Mouse (Mus musculus): ENCODE results near the gene Tmem253. TPM values are rescaled to one million over a fixed set of nuclear protein-coding genes. Genes with fewer than 3 reads are reported as not detected.

Gene Tmem253
- polyA plus RNA-seq (2015; fragmentation: Nextera tagmentation; extraction: Ambion mirVana) = 0.28 and 0.64 TPM in 2 replicates

DNA sequence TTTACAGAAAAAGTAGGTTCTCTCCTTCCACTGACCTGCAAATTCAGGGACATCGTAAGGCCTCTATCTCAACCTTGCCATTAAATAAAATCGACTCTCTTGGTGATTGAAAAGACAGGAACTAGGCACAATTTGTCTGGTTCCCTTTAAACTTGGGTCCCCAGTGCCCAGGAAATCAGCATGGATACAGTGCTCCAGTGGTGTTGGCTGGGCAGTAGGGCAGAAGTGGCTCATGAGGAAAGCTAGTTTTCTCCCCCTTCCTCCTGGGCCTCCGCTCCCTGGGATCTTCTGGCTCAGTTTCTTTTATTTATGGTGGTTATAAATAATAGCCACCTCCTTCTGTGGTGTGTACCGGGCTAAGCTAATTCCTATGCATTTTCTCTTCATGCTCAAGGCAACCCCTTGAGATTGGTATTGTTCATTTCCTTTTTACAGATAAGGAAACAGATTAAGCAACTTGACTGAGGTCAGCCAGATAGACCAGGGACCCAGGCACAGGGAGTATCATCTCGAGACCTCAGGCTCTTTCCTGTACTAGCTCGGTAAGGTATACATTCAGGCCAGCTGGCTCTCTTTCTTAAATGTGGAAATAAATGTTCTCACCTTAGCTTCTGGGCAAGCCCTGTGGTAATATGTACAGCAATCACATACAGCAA lies at the start of gene Tmem253:
Gene Tmem253 (plus strand): TSS at position 214 of the 656 bp plus-strand sequence.
- peaks cover 58% of the 10 kb centered on the region for H3K4me1 ChIP-seq
- WGBS = 28% methylated on average over 6 of the region's 6 CpGs

DNA sequence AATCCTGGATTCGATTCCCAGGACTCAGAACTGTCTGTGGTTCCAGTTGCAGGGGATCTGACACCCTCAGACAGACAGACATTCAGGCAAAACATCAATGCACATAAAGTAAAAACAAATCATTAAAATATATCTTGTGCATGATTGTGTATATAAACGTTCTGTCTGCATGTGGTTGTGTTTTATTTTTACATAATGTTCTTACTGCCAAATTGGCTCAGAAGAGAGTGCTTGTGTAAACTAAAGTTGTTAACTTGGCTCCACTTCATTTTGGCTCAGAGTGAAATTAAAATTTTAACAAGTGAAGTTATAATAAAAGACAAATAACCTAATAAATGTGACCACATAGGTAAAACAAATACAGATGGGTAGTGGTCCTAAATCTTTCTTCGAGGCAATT lies 48.1 kb upstream of the Tmem253 start:
- no peak overlapping the region for H3K9ac ChIP-seq (replicated peaks)
- WGBS = 81% methylated on average over 3 of the region's 3 CpGs

More for the DNA sequence above, at the start of gene Tmem253:
- H3K9ac ChIP-seq (replicated peaks) = peak within 1 kb of the TSS; percentile 64
- peak within 1 kb of the TSS; percentile 95 for H3K27ac ChIP-seq (replicated peaks)
- H3K9me3 ChIP-seq = no peaks in the 10 kb centered on the region
- no peak for ATAC-seq (replicated peaks)
- H3K27me3 ChIP-seq = no peaks in the 10 kb centered on the region
- peak within 1 kb of the TSS; percentile 67 for H3K4me3 ChIP-seq
- H3K4me2 ChIP-seq (replicated peaks) = peak within 1 kb of the TSS; percentile 46
- no peaks in the 10 kb centered on the region for H3K36me3 ChIP-seq

GRCm38 (mm10) chr14:51979252-51979651 lies 36.2 kb upstream of the Tmem253 start:
- H3K27ac ChIP-seq (replicated peaks) = no peak overlapping the region
- H3K4me1 ChIP-seq = peaks cover 8% of the 10 kb centered on the region
- no peak overlapping the region for H3K4me2 ChIP-seq (replicated peaks)
- no peak overlapping the region for H3K9ac ChIP-seq (replicated peaks)
- 92% methylated on average over 3 of the region's 3 CpGs for WGBS
- H3K27me3 ChIP-seq = no peaks in the 10 kb centered on the region
- H3K9me3 ChIP-seq = no peaks in the 10 kb centered on the region
- no peak overlapping the region for H3K4me3 ChIP-seq
- H3K36me3 ChIP-seq = no peaks in the 10 kb centered on the region
- ATAC-seq (replicated peaks) = no peak

More for the DNA sequence above, 48.1 kb upstream of the Tmem253 start:
- no peak overlapping the region for H3K4me2 ChIP-seq (replicated peaks)
- no peaks in the 10 kb centered on the region for H3K4me1 ChIP-seq
- no peak overlapping the region for H3K4me3 ChIP-seq
- H3K9me3 ChIP-seq = no peaks in the 10 kb centered on the region
- H3K27me3 ChIP-seq = no peaks in the 10 kb centered on the region
- H3K36me3 ChIP-seq = no peaks in the 10 kb centered on the region
- no peak overlapping the region for H3K27ac ChIP-seq (replicated peaks)
- no peak for ATAC-seq (replicated peaks)

- 60% methylated on average over 4 of the region's 4 CpGs for WGBS
- Histone ChIP-seq H3K36me3 (0 out of 2 replicates have a peak, but pooled peaks cover 4% of the 10 kb centered on the region), H3K9ac (replicated peaks) (no peak overlapping the region), H3K27ac (replicated peaks) (no peak overlapping the region), H3K4me2 (replicated peaks) (peak overlapping the region; percentile 91), H3K9me3 (no peaks in the 10 kb centered on the region), H3K27me3 (no peaks in the 10 kb centered on the region), H3K4me3 (no peak overlapping the region), H3K4me1 (peaks cover 34% of the 10 kb centered on the region)
- ATAC-seq (replicated peaks) = no peak
Observed at GRCm38 (mm10) chr14:51983251-51983650, 32.2 kb upstream of the Tmem253 start.

GRCm38 (mm10) chr14:51983855-51984246 lies 31.6 kb upstream of the Tmem253 start:
- H3K4me1 ChIP-seq = peaks cover 37% of the 10 kb centered on the region
- peak overlapping the region; percentile 91 for H3K4me2 ChIP-seq (replicated peaks)
- H3K27me3 ChIP-seq = no peaks in the 10 kb centered on the region
- 6% methylated on average over 10 of the region's 10 CpGs for WGBS
- H3K36me3 ChIP-seq = peaks cover 4% of the 10 kb centered on the region; the same call in 1 of the 2 replicates
- no peaks in the 10 kb centered on the region for H3K9me3 ChIP-seq
- H3K9ac ChIP-seq (replicated peaks) = peak overlapping the region; percentile 75
- peak overlapping the region; percentile 86 for H3K27ac ChIP-seq (replicated peaks)
- H3K4me3 ChIP-seq = peak overlapping the region; percentile 69
- no peak for ATAC-seq (replicated peaks)

DNA sequence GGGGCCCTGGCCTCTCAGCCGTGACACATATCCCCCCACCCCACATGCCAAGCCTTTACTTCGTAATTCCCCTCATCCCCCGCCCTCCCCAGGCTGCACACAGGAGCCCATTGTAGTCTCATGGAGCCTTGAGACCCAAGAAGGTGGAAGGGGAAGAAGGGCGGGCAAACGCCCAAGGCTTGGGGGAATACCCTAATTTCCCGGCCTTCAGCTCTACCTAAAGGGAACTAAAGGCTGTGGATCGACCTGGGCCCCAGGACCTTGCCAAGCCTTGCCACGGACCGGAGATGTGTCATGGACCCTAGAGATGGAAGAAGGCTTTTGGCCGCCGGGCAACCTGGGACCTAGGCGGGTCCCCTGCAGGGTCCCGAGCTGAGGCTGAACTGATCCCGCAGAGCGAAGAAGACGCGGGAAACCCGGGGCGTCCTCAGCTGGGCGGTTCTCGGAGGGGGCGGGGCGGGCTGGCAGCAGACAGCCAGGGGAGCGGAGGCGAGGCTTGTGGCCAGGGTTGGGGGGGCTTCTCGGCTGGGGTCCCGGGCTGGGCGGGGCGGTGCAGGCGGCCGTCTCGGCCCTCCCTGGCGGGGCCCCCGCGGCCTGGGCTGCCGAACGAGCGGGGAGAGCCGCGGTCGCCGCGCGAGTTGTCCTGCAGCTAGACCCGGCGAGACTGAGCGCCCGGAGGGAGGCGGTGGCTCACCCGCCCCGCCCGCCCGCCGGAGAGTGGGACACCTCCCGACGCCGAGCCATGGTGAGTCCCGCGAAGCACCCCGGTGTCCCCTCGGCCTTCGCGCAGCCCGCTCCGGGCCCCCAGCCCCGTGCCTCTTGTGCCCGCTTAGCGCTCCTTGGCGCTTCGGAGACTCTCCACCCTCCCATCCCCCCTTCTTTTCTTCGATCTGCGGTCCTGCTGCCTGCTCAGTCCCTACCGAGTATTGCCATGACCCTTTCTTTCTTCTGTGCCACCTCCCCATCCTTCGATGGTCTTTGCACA lies 30.9 kb upstream of the Tmem253 start, which contains the start of gene Arhgef40:
Gene Arhgef40 (plus strand): TSS at position 473 of the 985 bp plus-strand sequence.
- H3K9ac ChIP-seq (replicated peaks) = peak within 1 kb of the TSS; percentile 75
- H3K4me2 ChIP-seq (replicated peaks) = peak within 1 kb of the TSS; percentile 91
- peak within 1 kb of the TSS; percentile 86 for H3K27ac ChIP-seq (replicated peaks)
- peaks cover 11% of the 10 kb centered on the region; the same call in 1 of the 2 replicates for H3K36me3 ChIP-seq
- H3K4me3 ChIP-seq = peak within 1 kb of the TSS; percentile 69
- peaks cover 39% of the 10 kb centered on the region for H3K4me1 ChIP-seq
- no peaks in the 10 kb centered on the region for H3K27me3 ChIP-seq
- under 1% methylated on average over 64 of the region's 74 CpGs for WGBS
- peak; percentile 86 for ATAC-seq (replicated peaks)
- no peaks in the 10 kb centered on the region for H3K9me3 ChIP-seq

DNA sequence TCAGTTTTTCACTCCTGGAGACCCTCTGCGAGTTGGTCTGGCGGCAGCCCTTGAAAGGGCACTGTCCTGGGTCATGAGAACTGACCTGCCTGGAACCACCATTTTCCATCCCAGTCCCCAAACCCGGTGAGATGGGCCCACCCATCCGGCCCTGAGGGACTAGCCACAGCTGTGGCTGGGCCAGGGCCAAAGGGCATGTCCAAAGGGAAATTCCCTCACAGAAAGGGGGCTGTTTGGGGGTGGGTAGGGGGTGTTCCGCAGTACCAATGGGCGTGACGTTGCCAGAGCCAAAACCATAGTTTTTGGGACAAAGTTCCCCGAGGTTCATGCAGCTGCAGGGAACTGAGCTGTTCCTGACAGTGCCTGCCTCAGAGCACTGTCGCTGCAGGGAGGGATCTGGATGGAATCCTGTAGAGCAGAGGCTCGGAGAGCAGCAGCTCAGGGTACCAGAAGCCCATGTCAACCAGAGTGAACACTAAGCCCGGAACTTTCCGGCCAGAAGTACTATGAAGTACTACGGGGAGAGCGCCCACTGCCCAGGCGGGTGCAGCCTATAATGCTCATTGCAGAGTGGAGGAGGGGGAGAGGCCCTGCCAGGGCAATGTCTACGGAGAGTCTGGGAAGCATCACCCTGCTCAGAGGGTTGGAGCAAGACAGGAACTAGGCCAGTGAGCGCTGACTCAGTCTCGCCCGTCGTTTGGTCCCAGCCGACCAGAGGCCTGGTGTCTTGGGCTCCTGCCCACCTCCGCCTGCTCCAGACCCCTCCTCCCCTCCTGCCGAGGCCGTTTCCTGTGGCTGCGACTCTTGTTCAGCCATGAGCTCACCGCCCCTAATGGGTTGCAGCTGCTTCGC lies 29.9 kb upstream of the Tmem253 start:
- peak overlapping the region; percentile 91 for H3K4me2 ChIP-seq (replicated peaks)
- peak overlapping the region; percentile 86 for H3K27ac ChIP-seq (replicated peaks)
- H3K4me1 ChIP-seq = peaks cover 39% of the 10 kb centered on the region
- H3K4me3 ChIP-seq = peak overlapping the region; percentile 69
- ATAC-seq (replicated peaks) = peak; percentile 59
- H3K9me3 ChIP-seq = no peaks in the 10 kb centered on the region
- no peaks in the 10 kb centered on the region for H3K27me3 ChIP-seq
- under 1% methylated on average over 27 of the region's 27 CpGs for WGBS
- H3K9ac ChIP-seq (replicated peaks) = peak overlapping the region; percentile 75
- H3K36me3 ChIP-seq = peaks cover 20% of the 10 kb centered on the region; the same call in 1 of the 2 replicates

- H3K4me2 ChIP-seq (replicated peaks) = peak overlapping the region; percentile 91
- WGBS = 3% methylated on average over 7 of the region's 7 CpGs
- H3K9me3 ChIP-seq = no peaks in the 10 kb centered on the region
- H3K4me1 ChIP-seq = peaks cover 39% of the 10 kb centered on the region
- peak overlapping the region; percentile 75 for H3K9ac ChIP-seq (replicated peaks)
- peak overlapping the region; percentile 69 for H3K4me3 ChIP-seq
- peaks cover 23% of the 10 kb centered on the region for H3K36me3 ChIP-seq
- peak overlapping the region; percentile 86 for H3K27ac ChIP-seq (replicated peaks)
- no peak for ATAC-seq (replicated peaks)
- H3K27me3 ChIP-seq = no peaks in the 10 kb centered on the region
Observed at GRCm38 (mm10) chr14:51986153-51986505, 29.3 kb upstream of the Tmem253 start.

DNA sequence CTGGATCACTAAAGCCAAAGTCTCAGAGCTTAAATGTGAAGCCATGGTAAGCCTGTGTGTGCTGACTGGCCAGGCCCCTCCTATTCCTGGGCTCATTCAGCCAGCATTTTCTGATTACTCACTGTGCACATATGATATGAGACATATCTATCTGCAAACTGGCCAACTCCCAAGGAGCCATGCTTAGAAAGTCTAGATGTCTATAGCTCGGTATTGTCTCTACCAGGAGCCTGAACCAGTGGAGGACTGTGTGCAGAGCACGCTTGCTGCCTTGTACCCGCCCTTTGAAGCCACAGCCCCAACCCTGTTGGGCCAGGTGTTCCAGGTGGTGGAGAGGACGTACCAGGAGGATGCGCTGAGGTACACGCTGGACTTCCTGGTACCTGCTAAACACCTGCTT lies 28.3 kb upstream of the Tmem253 start:
- peaks cover 39% of the 10 kb centered on the region for H3K4me1 ChIP-seq
- H3K4me2 ChIP-seq (replicated peaks) = no peak overlapping the region

DNA sequence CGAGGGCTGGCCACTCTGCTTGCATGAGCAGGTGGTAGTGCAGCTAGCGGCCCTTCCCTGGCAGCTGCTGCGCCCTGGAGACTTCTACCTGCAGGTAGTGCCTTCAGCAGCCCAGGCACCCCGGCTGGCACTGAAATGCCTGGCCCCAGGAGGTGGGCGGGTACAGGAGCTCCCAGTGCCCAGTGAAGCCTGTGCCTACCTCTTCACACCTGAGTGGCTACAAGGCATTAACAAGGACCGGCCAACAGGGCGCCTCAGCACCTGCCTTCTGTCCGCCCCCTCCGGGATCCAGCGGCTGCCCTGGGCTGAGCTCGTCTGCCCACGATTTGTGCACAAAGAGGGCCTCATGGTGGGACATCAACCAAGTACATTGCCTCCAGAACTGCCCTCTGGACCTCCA lies 26.7 kb upstream of the Tmem253 start:
- no peaks in the 10 kb centered on the region for H3K27me3 ChIP-seq
- no peak overlapping the region for H3K4me2 ChIP-seq (replicated peaks)
- H3K4me3 ChIP-seq = no peak overlapping the region
- H3K4me1 ChIP-seq = peaks cover 36% of the 10 kb centered on the region
- WGBS = 78% methylated on average over 12 of the region's 12 CpGs
- peaks cover 44% of the 10 kb centered on the region for H3K36me3 ChIP-seq
- no peak overlapping the region for H3K9ac ChIP-seq (replicated peaks)
- H3K27ac ChIP-seq (replicated peaks) = no peak overlapping the region
- no peak for ATAC-seq (replicated peaks)
- H3K9me3 ChIP-seq = no peaks in the 10 kb centered on the region

More for the DNA sequence above, 28.3 kb upstream of the Tmem253 start:
- WGBS = 94% methylated on average over 6 of the region's 6 CpGs
- Histone ChIP-seq H3K9ac (replicated peaks) (no peak overlapping the region), H3K4me3 (no peak overlapping the region), H3K9me3 (no peaks in the 10 kb centered on the region), H3K36me3 (peaks cover 34% of the 10 kb centered on the region), H3K27me3 (no peaks in the 10 kb centered on the region), H3K27ac (replicated peaks) (no peak overlapping the region)
- no peak for ATAC-seq (replicated peaks)

DNA sequence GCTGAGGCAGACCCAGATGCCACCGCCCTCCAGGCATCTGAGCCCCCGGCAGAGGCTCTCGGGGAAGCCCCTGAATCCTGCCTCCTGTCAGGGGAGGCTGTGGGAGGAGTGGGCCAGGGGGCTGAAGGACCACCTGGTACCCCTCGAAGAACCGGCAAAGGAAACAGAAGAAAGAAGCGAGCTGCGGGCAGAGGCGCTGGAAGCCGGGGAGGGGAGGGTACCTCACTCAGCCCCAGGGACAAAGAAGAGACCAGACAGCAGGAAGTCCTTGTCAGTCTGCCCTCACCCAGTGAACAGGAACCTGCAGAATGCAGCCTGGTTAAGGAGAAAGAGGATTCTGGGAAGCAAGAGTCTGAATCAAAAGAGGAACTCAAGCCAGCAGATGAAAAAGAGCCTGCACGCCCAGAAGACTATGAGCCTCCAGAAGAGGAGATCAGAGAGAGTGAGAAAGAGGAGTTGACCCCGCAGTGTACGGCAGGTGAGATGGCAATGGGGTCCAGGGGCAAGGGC lies 25.9 kb upstream of the Tmem253 start:
- no peak overlapping the region for H3K27ac ChIP-seq (replicated peaks)
- no peak overlapping the region for H3K4me2 ChIP-seq (replicated peaks)
- H3K9me3 ChIP-seq = no peaks in the 10 kb centered on the region
- no peak overlapping the region for H3K4me3 ChIP-seq
- peaks cover 30% of the 10 kb centered on the region for H3K4me1 ChIP-seq
- 68% methylated on average over 12 of the region's 12 CpGs for WGBS
- H3K36me3 ChIP-seq = peaks cover 50% of the 10 kb centered on the region
- ATAC-seq (replicated peaks) = no peak
- H3K9ac ChIP-seq (replicated peaks) = no peak overlapping the region
- no peaks in the 10 kb centered on the region for H3K27me3 ChIP-seq

All from forebrain, embryonic 15.5 days (tissue).